Mouse (Mus musculus) G1E-ER4 (cell line): ENCODE results near the gene Carmil3. TPM values are rescaled to one million over a fixed set of nuclear protein-coding genes. Genes with fewer than 3 reads are reported as not detected.

Source experiments
- GATA1 ChIP-seq: IDR thresholded peaks from one replicate; pipeline ENCODE4 v1.8.0; 2012; ENCODE audit warnings: low read length, inconsistent platforms
- polyA plus RNA-seq: library from polyadenylated mRNA; stranded (reverse); fragments of >175 nt; gene quantifications from 2 replicates; pipeline ENCODE4 v1.2.3, GENCODE M21; 2012

The Carmil3 gene
- polyA plus RNA-seq: 5.7 and 6.3 TPM in 2 replicates

GRCm38 (mm10) chr14:55490361-55491201 is at the start of gene Carmil3:
Gene Carmil3, plus strand, starts transcription at chr14:55490651.
- TF ChIP-seq GATA1: no peak

GRCm38 (mm10) chr14:55457693-55458092 is 32.8 kb upstream of the Carmil3 start:
- TF ChIP-seq GATA1: no peak

GRCm38 (mm10) chr14:55458273-55458672 is 32.2 kb upstream of the Carmil3 start:
- TF ChIP-seq GATA1: no peak

GRCm38 (mm10) chr14:55458761-55459160 is 31.7 kb upstream of the Carmil3 start:
- TF ChIP-seq GATA1: no peak

GRCm38 (mm10) chr14:55459796-55460195 is 30.7 kb upstream of the Carmil3 start:
- TF ChIP-seq GATA1: no peak

DNA sequence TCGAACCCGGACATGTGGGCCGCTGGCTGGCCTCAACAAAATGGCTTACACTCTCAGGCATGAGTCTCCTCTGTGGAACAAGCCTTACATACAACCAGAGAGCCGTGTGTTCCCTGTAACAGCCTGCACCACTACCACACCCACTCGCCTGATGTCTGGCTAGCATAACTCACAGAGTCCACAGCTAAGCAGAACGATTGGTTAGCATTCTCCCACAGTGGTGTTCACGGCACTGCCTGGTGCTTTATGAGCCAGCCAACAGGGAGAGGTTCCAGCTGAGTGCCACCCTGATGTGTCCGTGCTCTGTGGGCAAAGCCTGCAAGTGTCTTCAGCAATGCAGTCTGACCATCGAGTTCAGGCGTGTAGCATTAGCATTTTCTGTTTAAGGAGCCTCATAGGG is 30.2 kb upstream of the Carmil3 start:
- no peak for TF ChIP-seq GATA1

- TF ChIP-seq GATA1: no peak
Observed at GRCm38 (mm10) chr14:55461757-55462156, 28.7 kb upstream of the Carmil3 start.

DNA sequence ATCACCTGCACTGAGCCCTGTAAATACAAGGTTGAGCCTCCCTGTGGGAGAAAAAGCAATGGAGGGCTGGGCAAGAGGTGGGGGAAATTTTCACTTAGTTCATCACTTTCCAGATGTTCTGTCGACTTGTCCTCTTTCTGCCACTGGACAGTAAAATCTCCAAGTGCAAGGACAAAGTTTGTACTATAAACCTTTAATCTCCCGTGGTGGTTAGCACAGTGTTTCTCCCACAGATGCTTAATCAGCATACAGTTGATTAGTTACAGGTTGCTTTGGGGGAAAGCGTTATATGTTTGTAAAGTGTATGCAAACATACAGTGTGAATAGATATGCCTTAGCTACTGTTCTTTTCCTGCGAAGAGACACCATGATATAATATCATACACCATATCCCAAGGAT is 24.0 kb upstream of the Carmil3 start:
- TF ChIP-seq GATA1: no peak

DNA sequence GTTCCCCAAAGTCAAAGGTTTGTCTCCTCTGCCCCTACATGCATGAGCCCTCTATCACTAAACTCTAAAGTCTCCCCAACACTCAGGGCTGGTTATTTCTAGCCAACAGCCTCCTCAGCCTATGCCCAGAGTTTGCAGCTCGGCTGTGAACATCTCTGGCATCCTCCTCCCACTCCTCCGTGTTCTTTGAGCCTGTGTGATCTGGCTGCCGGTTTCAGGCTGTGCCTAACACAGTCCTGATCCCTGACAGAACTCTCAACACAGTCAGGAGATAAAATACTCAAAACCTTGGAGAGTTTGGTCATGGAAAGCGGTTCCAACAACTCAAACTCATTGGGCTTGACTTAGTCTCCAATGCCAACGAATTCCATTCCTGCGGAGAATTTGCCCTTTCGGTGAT is 23.3 kb upstream of the Carmil3 start:
- no peak for TF ChIP-seq GATA1

- no peak for TF ChIP-seq GATA1
Observed at GRCm38 (mm10) chr14:55468301-55468741, 22.1 kb upstream of the Carmil3 start.

DNA sequence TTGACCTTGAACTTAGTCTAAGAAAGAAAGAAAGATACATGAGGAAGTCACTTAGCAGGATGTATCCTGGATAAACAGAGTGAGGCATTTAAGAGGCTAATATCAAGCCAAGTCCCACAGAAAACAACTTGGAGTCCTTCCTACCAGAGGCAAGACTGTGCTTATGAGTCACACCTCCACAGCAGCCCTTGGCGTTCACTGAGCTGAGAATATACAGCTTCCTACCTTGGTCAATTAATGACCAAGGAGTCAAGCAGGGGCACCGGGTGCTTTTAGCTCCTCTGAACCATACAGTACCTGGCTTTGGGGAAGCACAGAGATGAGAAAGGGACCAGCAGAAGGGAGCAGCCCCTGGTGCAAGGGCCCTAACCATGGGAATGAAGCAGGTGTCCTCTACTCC is 21.4 kb upstream of the Carmil3 start:
- TF ChIP-seq GATA1: no peak

GRCm38 (mm10) chr14:55469821-55470220 is 20.6 kb upstream of the Carmil3 start:
- no peak for TF ChIP-seq GATA1

DNA sequence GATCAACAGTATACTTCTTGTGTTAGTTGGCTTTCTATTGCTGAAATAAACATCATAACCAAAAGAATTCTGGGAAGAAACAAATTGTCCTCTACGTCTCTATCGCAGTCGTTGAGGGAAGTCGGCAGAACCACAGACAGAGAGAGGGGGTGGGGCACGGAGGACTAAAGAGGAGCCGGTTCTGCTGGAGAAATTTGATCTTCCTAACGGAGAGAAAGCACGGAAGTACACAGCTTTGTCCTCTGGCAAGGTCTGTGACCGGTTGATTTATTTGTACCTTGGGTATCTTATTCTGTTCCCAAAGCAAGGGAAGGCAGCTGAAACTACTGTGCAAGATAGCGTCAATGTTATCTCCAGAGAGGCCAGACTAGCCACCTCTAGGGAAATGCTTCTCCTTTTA is 19.6 kb upstream of the Carmil3 start:
- TF ChIP-seq GATA1: no peak

GRCm38 (mm10) chr14:55475654-55476053 is 14.8 kb upstream of the Carmil3 start:
- no peak for TF ChIP-seq GATA1

- TF ChIP-seq GATA1: no peak
Observed at GRCm38 (mm10) chr14:55477421-55477820, 13.0 kb upstream of the Carmil3 start.

DNA sequence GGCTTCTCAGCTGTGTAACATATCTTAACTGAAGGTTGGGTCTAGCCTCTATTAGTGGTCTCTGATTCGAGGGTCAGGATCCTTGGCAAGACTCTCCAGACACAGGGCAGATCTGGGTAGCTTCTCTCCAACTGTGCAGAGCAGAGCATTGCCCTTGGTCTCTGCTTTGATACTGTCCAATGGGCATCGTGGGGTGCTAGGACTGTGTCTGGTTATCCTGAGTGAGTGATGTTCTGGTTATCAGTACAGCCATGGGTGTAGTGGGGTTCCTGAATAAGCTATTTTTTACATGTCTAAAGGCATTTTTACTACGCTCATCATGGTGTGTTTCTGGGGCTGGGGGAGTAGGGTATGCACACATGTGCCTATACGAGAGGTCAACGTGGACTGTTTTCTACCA is 12.6 kb upstream of the Carmil3 start:
- no peak for TF ChIP-seq GATA1
